Mouse (Mus musculus): ENCODE measurements around the gene Cd5.

GRCm38 (mm10) chr19:10735061-10735460, 3.7 kb downstream of the Cd5 start:
- no peak for TF ChIP-seq CTCF (IDR thresholded peaks at IDR 0.05; ENCODE audit: low read depth, low read length)
- no peak for TF ChIP-seq POLR2A (IDR thresholded peaks at IDR 0.05; ENCODE audit: insufficient read depth, low read length)

Measured in ES-Bruce4 (cell line).